Mouse (Mus musculus) kidney, adult 8-10 months (tissue): ENCODE data around the gene Msx3.

ENCODE experiments used
- DNase-seq, 2 experiments: peaks; one replicate each; pipeline ENCODE4 v3.0.0; 2022

Msx3 gene

DNA sequence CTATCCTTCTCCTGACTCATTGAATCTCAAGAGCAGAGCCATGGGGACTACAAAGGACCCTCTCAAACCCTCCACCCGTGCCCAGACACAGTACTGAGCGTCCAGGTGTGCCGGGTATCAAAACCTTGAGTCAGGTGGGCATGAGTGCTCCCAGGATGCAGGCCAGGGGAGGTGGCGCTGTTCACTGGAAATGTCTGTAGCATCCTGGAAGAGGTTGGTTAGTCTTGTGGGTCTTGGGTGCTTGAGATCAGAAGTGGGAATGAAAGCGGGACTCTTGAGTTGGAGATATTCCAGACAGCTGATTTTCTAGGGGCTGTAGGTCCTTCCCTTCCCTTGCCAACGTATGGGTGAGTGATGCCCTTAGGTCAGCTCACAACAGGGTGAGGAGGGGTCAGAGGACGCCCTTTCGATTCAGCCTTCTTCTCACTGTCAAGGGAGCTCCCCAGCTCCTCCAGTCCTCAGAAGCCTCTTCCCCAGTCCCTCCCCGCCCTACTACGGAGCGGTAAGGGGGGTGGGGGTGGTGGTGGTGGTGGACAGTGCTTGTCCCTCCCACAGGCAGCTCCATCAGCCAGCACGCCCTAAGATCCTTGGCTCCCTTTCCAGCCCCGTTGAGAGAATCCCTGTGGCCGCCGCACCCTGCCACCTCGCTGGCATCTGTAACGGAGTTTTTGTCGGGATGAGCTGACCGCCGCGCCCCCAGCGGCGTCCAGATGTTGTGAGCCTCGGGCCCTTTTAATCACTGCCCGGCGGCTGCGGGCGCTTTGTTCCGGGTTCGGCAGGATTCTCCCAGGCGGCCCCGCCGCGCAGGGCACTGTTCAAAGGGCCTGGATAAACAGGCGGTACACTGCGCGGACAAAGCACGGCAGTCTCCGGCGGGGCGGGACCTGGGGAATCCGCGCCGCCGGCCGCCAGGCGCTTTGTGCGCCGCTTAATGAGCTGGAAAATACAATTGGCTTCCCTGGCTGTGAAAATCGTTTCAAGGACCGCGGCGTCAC, 8.8 kb upstream of the Msx3 start:
- DNase-seq = peak in 1 of 2 experiments; percentile 29

DNA sequence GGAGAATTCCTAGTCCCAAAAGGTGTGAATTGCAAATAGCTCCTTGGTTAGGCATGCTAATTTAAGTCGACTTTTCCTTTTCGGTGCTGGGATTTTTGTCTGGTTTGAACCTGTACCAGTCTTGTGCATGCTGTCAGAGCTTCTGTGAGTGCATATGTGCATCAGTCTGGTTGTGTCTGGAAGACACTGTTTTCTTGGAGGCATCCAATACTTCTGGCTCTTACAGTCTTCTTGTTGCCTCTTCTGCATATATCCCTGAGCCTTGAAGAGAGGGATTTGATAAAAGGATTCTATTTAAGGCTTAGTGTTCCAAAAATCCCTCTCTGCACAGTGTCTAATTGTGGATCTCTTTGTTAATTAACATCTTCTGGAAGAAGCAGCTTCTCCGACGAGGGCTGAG, 5.2 kb upstream of the Msx3 start:
- no peak for DNase-seq

GRCm38 (mm10) chr7:140049115-140049689, 313 bp upstream of the Msx3 start:
- DNase-seq = peak in 1 of 2 experiments; percentile 15

- DNase-seq = no peak
Measured at GRCm38 (mm10) chr7:140047811-140048311, 1.0 kb downstream of the Msx3 start.

DNA sequence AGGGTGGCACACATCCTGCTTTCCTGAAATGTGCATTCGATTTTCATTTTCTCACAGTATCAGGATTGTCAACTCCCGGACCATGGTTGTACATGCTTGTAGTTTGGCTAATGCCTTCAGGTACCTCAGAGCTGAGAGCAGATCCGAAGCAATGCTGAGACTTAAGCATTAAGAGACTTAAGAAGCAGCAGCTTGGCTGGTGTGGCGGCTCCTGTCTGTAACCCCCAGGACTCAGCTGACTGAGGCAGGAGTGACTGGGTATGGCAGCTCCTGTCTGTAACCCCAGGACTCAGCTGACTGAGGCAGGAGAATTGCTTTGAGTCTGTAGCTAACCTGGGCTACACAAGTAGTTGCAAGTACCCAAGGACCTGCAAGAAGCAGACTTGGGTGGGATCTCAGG, 3.3 kb downstream of the Msx3 start:
- no peak for DNase-seq

DNA sequence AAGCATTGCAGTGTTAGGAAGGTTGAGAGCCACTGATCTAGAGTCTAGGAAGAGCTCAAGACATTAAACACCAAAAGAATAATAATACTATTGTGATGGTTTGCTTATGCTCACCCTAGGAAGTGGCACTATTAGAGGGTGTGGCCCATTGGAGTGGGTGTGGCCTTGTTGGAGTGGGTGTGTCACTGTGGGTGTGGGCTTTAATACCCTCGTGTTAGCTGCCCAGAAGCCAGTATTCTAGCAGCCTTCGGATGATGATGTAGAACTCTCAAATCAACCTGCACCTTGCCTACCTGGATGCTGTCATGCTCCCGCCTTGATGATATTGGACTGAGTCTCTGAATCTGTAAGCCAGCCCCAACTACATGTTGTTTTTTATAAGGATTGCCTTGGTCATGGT, 6.2 kb downstream of the Msx3 start:
- DNase-seq = no peak

DNA sequence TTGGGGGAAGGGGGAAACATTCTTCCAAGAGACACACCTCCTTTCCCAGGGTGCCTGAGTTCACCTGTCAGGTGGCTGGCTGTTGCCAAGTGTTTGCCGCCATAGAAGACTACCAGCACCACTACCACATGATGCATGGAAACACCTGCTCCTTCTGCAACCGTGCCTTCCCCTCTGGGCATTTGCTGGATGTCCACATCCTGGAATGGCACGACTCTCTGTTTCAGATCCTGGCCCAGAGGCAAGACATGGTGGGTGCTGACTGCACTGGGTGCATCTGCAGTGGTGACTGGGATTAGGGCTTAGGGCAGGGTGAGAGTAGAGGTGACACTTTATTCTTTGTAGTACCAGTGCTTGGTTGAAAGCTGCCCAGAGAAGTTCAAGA, 11.7 kb downstream of the Msx3 start:
- DNase-seq = no peak

GRCm38 (mm10) chr7:140036281-140037170, 12.4 kb downstream of the Msx3 start, which contains the start of the genes Zfp511 and Tubgcp2:
TSS of gene Zfp511 (plus strand) at chr7:140036391.
TSS of gene Tubgcp2 (minus strand) at chr7:140036669.
- peak; percentile 96 to 97 for DNase-seq

DNA sequence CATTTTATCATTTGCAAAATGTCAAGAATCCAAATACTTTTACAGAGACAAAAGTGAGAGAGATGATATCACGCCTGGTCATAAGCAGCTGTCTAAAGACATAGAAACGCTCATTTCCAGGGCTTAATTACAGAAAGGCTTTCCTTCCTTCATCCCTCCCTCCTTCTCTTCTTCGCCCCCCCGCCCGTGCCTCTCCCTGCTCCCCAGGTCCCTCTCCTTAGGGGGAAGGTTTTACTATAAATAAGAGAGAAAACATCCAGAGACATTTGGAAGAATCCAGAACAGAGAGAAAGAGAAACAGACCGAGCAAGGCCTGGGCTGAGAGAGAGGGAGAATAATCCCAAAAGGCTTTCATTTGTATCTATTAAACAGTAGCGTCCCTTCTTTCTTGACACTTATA, 13.4 kb downstream of the Msx3 start:
- DNase-seq = no peak

GRCm38 (mm10) chr7:140033386-140033785, 15.5 kb downstream of the Msx3 start:
- no peak for DNase-seq

GRCm38 (mm10) chr7:140032366-140032765, 16.5 kb downstream of the Msx3 start:
- no peak for DNase-seq

DNA sequence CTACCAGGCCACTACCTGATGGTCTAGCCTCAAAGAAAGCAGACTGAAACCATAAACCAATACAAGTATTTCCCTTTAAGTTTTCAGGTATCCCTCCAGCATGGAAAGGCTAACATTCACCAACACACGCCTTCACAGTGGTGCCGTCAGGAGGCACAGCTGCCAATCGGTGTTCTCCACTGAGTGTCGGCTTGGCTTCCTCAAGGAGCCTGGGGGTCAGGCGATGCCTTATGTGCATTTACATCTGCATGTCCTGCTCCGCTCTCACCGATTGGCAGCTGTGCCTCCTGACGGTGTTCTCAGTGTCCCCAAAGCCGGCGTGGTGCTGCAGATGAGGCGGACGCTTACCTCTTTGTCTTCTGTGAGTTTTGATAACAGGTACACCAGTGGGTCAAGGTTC, 17.1 kb downstream of the Msx3 start:
- DNase-seq = no peak

DNA sequence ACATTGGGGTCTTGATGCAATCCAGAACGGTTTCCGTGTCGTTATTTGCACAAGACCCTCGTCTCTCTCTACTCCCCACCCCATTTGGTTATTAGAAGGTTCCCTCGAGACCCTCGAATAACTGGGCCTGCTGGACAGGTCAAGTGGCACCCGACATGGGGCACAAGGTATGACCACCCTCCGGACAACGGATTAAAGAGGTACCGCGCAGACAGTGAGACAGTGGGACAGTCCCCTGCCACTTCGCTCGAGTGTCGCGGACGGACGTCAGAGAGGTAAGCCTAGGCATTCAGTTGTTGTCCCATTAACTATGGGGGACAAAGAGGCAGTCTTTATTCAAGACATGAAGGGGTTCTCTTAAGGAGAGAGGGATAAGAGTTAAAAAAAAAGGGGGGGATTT, 37.6 kb downstream of the Msx3 start:
- DNase-seq = no peak

DNA sequence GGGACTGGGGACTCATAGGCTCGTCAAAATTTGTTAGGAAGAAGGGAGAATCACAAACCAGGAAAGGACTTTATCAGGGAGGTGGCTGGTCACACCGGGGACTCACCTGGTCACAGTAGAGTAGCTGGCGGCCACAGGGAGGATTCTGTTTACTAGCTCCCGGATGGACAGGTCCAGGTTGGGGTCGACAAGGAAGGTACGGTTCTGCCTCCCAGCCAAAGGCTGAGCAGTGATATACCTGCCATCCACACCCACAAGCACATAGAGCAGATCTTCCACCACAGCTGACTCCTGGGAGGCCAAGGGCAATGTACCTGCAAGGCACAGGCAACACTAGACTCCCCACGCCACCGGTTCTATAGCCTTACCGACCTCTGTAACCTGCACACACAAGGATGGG, 41.1 kb downstream of the Msx3 start:
- no peak for DNase-seq

DNA sequence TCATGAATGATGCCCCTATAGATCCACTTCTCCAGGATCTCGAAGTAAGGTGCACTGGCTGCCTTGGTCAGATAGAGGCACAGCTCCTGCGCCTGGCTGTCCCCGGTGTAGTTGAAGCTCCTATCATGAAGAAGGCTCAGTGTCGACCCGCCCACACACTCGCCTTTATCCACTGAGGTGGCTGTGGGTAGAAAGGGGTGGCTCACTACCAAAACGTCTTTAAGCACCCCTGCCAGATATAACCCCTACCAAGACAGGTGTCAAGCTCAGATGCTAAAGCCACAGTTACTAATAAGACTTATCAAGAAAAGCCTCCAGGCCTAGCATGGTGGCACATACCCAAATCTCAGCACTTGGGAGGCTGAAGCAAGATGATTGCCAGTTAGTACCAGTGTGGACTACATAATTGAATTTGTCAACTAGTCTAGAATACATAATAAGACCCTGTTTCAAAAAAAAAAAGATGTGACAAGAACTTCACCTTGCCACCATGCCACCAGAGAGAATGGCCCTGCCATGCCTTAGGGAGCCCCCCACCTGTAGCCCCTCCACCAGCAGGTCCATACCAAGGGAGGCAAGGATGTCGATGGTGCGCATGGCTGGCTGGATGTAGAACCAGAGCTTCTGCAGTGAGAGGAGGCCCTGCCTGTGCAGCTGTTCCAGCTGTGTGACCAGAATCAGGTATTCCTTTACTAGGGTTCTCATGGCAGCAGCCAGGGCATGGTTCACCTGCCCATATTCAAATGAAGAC, 41.9 kb downstream of the Msx3 start:
- no peak for DNase-seq

- no peak for DNase-seq
Measured at GRCm38 (mm10) chr7:140004666-140005065, 44.2 kb downstream of the Msx3 start.

GRCm38 (mm10) chr7:140001086-140001740, 47.7 kb downstream of the Msx3 start:
- DNase-seq = no peak

DNA sequence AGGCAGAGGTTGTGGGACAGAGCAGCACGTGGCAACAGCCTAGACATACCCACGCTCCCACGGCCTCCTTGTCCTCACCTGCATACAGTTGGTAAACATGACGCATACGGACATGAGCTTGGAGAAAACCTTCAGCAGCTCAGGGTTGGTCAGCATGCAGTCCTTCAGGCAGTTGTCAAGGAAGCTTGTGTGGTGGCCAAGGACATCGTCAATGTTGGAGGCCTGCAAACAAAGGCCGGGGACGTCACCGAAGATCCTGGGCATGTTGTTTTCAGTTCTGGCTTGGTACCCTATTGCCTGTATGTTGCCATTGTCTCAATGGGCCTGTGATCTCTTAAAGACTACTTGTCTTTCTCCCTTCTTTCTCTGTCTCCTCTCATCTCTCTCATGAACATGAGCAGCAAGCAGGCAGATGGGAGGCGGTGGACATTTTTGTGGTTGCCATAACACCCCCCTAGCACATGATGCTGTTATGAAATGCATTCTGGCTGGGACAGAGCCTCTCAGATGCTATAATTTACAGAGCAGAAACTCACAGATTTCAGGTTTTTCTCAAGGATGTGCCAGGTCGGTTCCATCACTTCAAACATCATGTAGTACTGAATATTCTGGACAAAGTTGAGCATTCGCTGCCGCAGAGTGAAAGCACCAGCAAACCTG, 50.1 kb downstream of the Msx3 start:
- DNase-seq = no peak
